Mouse (Mus musculus) urinary bladder, postnatal 25 days (tissue): ENCODE results near the gene Cyp2c23.

Source experiments
- DNase-seq: peaks from one replicate; pipeline ENCODE4 v3.0.0; 2022; ENCODE audit warnings: low spot score

Gene Cyp2c23

DNA sequence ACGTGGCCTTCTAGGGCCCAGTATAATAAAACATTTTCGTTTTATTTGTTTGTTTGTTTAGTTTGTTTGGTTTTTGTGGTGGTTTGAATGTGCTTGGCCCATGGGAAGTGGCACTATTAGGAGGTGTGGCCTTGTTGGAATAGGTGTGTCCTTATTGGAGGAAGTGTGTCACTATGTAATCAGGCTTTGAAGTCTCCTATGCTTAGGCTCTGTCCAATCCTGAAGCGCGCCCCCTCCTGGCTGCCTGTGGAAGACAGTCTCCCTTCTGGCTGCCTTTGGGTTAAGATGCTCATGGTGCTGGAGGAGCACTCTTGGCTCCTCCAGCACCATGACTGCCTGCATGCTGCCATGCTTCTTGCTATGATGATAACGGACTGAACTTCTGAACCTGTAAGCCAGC, 5.9 kb downstream of the Cyp2c23 start:
- DNase-seq, result no peak

GRCm38 (mm10) chr19:44021502-44021901, 7.5 kb downstream of the Cyp2c23 start:
- DNase-seq, result peak; percentile 43

DNA sequence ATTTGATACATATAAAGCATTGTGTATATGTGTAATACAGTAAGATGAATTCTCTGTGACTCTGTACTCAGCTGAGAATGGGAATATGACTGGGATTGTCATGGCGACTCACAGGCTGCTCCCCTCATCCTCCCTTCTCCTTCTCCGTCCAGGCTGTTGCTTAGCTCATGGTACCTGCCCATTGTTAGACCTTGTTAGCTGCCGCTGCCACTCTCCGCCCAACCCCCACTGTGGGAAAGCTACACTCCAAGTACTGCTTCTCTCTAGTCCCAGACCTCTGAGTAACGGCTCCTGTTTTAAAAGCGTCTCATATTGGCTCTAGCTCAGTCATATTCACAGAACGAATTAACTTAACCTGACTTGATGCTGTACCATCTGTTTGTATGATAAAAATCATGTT, 9.3 kb downstream of the Cyp2c23 start:
- no peak for DNase-seq

DNA sequence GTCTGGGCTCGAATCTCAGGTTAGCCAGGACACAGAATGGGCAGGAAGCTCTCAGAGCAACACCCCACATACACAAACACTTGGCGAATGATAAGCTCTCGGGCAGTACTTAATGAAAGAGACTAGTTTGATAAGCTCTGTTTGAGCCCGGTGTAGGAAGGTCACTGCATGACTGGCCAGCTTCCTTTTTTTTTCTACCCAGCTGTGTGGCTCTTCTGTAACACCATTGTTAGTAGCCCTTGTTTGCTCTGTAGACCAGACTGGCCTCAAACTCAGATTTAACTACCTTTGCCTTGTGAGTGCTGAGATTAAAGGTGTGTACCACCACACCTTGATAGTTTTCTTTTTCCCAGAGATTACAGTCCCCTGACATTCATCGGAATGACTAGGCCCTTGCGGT, 15.1 kb downstream of the Cyp2c23 start:
- DNase-seq, result no peak

- DNase-seq, result no peak
These were observed 20.2 kb downstream of the Cyp2c23 start for GRCm38 (mm10) chr19:44008784-44009183.

DNA sequence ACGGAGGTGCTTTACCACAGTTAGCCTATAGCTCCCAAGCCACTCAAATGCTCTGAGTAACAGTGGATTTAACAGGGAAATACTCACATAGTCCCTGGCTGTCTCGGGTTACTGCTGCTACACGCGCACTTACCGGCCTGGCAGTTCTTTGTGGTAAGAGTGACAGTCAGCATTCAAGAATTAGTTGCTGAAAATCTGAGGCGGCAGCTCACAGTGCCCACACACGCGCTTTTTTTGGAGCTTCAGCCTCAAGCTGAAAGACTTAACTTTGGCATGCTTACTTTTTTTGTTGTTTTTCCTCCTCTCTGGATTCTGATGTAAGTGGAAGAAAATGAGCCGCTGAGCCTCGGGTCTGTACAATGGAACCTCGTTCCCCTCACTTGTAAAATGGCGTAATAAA, 21.8 kb downstream of the Cyp2c23 start:
- DNase-seq, result no peak

DNA sequence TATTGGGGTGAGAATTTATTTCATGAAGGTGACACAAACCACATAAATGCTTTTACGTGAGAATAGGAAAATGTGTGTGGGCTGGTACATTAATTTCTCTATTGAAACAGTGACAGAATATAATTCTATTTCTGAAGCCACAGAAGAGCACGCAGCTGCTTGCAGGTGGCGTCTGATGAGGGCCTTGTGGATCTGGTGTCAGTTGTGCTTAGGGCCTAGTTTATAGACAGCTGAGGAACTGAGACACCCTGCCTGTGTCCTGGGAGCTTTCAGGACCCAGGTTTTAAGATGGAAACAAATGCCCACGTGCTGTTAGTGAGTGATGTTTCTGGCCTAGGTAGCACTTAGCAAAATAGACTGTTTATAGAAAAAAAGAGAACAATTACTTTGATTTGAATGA, 24.0 kb downstream of the Cyp2c23 start:
- no peak for DNase-seq

DNA sequence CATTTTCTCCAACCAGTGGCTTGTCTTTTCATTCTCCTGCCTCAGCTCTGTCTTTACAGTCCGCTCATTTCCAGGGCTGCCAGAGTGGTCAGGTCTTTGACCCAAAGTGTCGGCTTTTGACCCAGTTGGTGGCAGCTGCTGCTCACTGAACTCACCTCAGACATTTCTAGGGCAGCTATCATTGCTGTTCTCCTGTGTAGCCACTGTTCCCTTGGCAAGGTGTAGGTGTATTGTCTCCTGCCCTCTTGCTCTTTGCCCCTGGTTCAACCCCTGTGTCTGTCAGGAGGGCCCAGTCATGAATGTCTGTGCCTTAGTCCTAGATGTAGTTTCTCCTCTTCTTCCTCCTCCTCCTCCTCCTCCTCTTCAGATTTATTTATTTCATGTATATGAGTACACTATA, 24.7 kb downstream of the Cyp2c23 start:
- no peak for DNase-seq

- no peak for DNase-seq
These were observed 28.3 kb downstream of the Cyp2c23 start for GRCm38 (mm10) chr19:44000720-44001119.

DNA sequence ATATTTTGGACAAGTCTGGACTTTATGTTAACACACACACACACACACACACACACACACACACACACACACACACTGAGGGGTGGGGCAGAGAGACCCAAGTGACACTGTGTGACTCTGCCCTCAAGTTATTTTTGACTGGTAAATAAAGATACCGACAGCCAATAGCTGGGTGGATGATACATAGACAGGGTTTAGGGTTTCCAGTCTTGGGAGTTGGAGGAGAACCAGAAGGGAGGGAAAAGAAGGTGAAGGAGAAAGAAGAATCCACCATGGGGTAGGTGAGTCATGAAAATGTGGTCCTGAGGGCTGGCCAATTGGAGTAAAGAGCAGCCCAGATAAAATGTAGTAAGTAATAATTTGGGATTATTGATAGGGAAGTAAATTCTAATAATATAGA, 28.9 kb downstream of the Cyp2c23 start:
- DNase-seq, result no peak

DNA sequence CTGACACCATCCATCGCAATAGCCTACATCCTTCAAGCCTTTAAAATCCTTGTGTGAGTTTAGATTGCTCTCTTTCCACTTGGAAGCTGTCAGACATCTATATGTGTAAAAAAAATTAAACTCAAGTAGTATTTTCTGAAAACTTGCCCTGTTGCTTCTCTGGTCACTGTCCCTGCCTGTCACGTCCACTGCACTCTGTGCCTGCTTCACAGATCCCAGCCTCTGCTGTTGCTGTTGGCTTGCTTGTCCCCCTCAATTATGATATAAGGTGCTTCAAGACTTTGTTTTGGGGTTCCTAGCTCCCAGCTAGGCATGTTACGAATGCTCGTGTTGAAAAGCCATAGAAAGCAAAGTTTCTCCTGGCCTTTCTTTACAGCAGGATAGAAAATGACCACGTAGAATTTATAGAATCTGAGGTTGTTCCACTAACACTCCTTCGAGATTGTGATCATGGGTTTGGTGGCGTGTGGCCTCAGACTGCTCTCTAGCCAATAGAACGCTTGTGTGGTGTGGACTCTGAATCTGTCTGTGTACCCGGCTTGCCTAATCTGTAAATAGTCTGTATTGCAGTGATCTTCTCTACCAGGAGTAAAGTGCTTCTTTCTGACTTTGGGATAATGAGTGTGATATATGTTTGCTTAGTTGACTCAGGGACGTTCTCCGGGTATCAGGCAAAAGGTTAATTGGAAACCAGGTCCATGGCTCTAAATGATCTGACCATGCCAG, 30.0 kb downstream of the Cyp2c23 start:
- no peak for DNase-seq

GRCm38 (mm10) chr19:43998101-43998500, 30.9 kb downstream of the Cyp2c23 start:
- DNase-seq, result no peak

GRCm38 (mm10) chr19:43995427-43995826, 33.6 kb downstream of the Cyp2c23 start:
- no peak for DNase-seq

DNA sequence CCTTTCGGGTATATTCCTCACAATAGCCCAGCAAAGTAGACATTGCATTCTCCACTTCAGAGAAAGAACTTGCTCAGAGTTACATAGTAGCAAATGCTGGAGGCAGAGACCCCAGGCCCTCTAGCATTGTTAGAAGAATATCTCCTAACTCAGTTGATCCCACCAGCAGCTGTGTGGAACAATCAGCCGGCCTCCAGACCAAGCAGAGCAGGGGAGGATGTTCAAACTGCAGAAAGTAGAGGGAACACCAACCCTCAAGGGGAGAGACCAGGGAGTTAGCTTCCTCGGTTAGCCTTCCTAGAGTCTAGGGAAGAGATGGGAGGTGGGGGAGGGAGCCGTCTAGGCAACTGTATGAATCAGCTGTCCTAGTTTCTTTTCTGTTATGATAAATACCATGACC, 36.5 kb downstream of the Cyp2c23 start:
- no peak for DNase-seq

DNA sequence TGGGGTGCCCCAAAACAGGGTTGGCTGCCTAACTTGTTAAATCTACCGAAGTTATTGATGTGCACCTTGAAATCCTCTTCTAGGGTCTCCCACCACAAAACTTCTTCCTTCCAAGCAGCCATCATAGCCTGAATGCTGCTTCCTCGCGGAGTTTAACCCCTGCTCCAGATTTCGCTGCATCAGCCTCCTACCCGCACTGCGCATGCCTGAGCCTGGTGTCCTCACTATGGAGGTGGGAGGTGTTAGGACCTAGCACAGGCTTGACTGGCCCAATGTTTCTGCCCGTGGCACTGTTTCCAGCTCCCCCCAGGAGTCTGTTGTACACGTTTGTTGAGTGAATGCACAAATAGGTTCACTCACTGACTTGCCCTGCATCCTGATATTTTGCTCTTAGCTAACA, 38.6 kb downstream of the Cyp2c23 start:
- DNase-seq, result no peak

DNA sequence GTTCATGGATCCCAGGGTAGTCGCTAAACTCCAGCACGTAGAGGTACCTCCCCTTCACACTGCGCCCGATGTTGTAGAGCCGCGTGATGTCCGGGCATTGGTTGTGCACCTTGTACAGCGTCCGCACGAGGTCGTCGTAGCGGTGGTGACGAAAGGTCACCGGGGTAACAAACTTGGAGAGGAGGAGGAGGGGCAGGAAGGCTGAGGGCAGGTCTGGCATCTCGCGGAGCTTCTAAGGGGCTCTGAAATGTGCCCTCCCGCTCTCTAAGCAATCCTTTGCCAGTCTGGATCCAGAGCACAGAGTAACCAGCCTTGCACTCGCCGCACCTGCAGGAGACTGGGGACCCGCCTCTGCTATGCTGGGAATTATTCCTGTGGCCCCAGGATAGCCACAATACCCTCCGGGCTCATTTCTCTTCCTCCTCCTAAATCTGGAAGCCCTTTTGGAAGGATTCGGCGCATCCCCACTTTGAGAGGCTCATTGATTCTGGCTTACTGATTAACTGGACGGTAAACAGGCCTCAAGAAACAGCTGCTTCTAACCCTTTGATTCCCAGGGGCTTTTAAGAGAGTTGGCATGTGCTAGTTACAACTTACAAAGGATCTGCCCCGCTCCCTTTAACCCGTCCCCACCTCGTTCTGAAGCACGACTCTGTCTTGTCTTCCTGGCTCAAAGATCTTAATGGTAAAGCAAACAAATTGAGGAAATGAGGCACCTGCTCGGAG, 42.8 kb downstream of the Cyp2c23 start, which contains the start of gene Cpn1:
Cpn1 (minus strand) TSS at position 488 of the 726 bp plus-strand sequence.
- no peak for DNase-seq

- no peak for DNase-seq
These were observed 47.0 kb downstream of the Cyp2c23 start for GRCm38 (mm10) chr19:43981992-43982391.

DNA sequence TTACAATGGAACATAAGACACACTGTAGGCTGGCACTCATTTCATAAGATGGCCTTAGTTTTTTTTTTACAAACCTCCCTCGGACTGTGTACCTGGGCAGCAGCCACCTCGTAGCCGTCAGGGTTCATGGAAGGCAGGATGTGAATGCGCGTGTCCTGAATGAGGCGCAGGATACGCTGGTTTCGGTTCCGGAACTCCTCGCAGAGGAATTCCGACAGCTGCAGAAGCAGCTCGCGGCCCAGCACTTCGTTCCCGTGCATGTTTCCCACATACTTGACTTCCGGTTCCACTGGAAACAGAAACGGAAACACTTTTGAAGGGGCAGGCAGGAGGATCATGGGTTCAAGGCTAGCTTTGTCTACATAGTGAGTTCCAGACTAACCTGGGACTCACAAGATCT, 48.3 kb downstream of the Cyp2c23 start:
- DNase-seq, result no peak

DNA sequence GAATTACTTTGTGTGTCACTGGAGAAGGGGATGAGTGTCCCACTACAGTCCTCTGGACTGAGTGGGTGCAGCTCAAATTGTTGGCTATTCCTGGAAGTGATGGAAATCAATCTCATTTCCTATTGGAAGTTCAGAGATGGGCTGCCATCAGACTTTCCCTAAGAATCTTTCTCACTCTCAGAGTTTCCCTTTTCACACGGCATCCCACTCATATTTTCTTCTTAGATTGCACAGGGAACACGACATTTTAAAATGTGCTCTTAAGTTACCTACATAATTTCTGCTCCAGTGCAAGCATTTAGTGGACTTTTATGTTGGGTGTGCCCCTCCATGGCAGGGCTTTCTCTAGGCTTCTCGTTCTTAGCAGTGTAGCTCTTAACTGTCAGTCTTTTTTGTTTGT, 51.2 kb downstream of the Cyp2c23 start:
- no peak for DNase-seq

GRCm38 (mm10) chr19:43976661-43977060, 52.3 kb downstream of the Cyp2c23 start:
- DNase-seq, result no peak

DNA sequence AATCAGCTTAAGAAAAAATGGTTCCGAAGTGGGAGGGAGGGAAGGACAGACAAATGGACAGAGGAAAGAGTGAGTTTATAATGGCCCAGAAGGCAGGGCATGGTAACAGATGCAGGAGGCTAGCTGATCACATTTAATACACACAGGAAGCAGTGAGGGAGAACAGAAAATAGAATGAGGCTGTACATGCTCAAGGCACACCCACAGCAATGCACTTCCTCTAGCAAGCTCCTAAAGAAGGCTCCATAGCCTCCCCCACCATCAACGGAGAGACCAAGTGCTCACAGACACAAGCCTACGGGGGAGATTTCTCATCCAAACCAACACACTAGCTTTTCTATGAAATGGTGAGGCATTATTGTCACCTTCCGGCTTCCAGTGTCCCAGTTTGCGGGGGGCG, 54.8 kb downstream of the Cyp2c23 start:
- no peak for DNase-seq

DNA sequence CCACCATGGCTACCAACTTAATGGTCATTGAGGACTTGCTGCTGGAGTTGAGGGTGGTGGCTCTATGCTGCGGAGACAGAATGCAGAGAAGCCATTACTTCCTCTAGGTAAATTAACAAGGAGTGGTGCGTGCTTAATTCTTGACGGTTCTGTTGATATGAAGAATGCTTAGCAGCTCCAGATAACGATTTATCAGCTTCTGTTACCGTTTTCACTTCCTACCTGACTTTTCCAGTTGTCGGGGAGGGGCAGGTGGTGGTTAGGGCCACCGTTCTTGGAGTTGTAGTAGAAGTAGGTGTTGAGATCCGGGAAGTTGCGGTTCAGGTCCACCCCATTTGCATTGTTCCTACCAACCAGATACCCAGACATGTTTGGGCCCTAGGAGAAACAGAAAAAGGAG, 55.3 kb downstream of the Cyp2c23 start:
- no peak for DNase-seq

GRCm38 (mm10) chr19:43972129-43972528, 56.9 kb downstream of the Cyp2c23 start:
- DNase-seq, result no peak
